Mouse (Mus musculus) brain, embryonic 14.5 days (tissue): ENCODE data around the gene Clk2.
"Not testable (repeated sequence)": the region's sequence is repeated elsewhere in the genome, so short reads cannot be mapped to it uniquely, and the experiment has no call there.

Experiments used
- CTCF ChIP-seq: fragments of 200-500 bp; IDR thresholded peaks from 2 replicates; pipeline ENCODE4 v1.5.1; 2012; ENCODE audit warnings: inconsistent platforms, mild to moderate bottlenecking, moderate library complexity, borderline replicate concordance; ENCODE audit not compliant: insufficient read depth, insufficient read length; ENCODE audit errors: extremely low read depth
- POLR2A ChIP-seq: fragments of 200-500 bp; IDR thresholded peaks from 2 replicates; pipeline ENCODE4 v1.6.1; 2012; ENCODE audit warnings: mild to moderate bottlenecking, inconsistent platforms, borderline replicate concordance; ENCODE audit not compliant: poor library complexity, insufficient read depth, insufficient read length, severe bottlenecking; ENCODE audit errors: extremely low read depth

GRCm38 (mm10) chr3:89216407-89216806 is 51.8 kb downstream of the Clk2 start:
- not testable (repeated sequence) for TF ChIP-seq POLR2A, CTCF
